Mouse (Mus musculus) macrophage (primary cell): Measurements from ENCODE around the gene 6030458C11Rik. TPM values are rescaled to one million over a fixed set of nuclear protein-coding genes. Genes with fewer than 3 reads are reported as not detected.
A peak's percentile ranks its signal among the peaks of the same experiment; 100 is the strongest.
"Not testable (repeated sequence)": the region's sequence is repeated elsewhere in the genome, so short reads cannot be mapped to it uniquely, and the experiment has no call there.

Source experiments
- H3K27ac ChIP-seq: fragments of 350-480 bp; formaldehyde crosslinking; 2 replicates; pipeline ENCODE4 v1.9.0; 2021
- H3K36me3 ChIP-seq: fragments of 350-480 bp; formaldehyde crosslinking; 2 replicates; pipeline ENCODE4 v1.9.0; 2021; ENCODE audit errors: inconsistent target
- H3K4me3 ChIP-seq: fragments of 350-480 bp; formaldehyde crosslinking; 2 replicates; pipeline ENCODE4 v1.9.0; 2021; ENCODE audit errors: inconsistent target
- H3K79me2 ChIP-seq: fragments of 350-480 bp; formaldehyde crosslinking; 2 replicates; pipeline ENCODE4 v1.9.0; 2021; ENCODE audit errors: inconsistent target
- WGBS: methylation state at CpG from one replicate; pipeline ENCODE4 v1.1.7; 2026; ENCODE audit warnings: inconsistent platforms; ENCODE audit not compliant: missing documents; 5-methylcytosine and 5-hydroxymethylcytosine counted together
- polyA plus RNA-seq: library from polyadenylated mRNA; stranded (reverse); fragments of 250-400 nt; gene quantifications from 3 replicates; pipeline ENCODE4 v1.2.4, GENCODE M21; 2018; ENCODE audit warnings: inconsistent platforms

The 6030458C11Rik gene
- polyA plus RNA-seq, 1 experiment from 2014 or later, result 14.7 TPM

DNA sequence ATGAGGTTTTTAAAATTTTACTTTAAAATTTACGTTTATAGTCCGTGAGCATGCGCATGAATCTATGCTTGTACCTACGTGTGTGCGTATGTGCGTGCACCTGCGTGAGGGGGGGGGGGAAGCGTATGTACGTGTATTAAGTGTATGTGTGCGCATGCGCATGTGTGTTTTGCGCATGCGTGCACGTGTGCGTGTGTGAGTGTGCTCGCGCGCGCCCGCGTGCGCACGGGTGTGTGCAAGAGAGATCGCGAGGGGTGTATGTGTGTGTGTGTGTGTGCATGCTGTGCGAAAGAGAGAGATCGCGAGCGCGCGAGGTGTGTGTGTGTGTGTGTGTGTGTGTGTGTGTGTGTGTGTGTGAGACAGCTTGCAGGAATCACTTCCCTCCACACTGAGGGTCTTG is 8.9 kb upstream of the 6030458C11Rik start:
- Histone ChIP-seq H3K36me3 (peaks cover 48% of the 10 kb centered on the region), H3K4me3 (no peak overlapping the region), H3K79me2 (no peaks in the 10 kb centered on the region), H3K27ac (no peak overlapping the region)
- WGBS, result 97% methylated on average over 26 of the region's 31 CpGs

DNA sequence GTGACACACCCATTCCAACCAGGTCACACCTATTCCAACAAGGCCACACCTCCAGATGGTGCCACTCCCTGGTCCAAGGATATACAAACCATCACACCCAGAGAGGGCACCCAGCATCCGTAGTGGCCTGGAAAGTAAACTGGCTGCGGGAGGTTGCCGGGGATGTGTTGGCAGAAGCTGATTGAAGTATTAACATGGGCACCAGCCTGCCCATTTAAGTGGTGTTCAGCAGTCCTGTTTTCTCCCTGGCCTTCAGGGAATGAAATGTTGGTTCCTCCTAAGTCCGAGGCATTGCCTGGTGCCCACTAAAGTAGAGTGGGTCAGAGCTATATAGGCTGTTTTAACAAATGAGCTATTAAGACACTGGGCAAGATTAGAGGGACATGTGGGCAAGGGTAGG is 8.2 kb upstream of the 6030458C11Rik start:
- peaks cover 50% of the 10 kb centered on the region for H3K36me3 ChIP-seq
- no peak overlapping the region for H3K27ac ChIP-seq
- H3K79me2 ChIP-seq, result no peaks in the 10 kb centered on the region
- H3K4me3 ChIP-seq, result no peak overlapping the region
- WGBS, result 92% methylated on average over 4 of the region's 4 CpGs

DNA sequence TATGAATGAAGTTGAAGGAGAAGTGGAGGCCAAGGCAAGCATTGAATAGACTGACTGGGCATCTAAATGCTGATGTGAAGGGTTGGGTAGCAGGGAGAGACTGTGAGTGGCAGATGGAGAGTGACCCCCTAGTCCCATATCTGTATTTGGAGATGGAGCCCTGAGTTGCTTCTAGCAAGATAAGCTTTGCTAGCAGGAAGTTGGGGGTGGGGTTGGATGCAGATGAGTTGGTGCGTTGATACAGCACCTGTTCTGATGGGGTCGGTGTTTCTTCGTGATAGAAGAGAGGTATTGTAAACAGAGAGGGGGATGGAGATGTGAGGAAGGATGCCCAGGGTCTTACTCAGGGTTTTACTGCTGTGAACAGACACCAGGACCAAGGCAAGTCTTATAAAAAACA is 5.4 kb upstream of the 6030458C11Rik start:
- Histone ChIP-seq H3K36me3 (peaks cover 43% of the 10 kb centered on the region), H3K27ac (no peak overlapping the region), H3K4me3 (no peak overlapping the region), H3K79me2 (peaks cover 13% of the 10 kb centered on the region; the same call in 1 of the 2 replicates)
- 97% methylated on average over 3 of the region's 3 CpGs for WGBS

DNA sequence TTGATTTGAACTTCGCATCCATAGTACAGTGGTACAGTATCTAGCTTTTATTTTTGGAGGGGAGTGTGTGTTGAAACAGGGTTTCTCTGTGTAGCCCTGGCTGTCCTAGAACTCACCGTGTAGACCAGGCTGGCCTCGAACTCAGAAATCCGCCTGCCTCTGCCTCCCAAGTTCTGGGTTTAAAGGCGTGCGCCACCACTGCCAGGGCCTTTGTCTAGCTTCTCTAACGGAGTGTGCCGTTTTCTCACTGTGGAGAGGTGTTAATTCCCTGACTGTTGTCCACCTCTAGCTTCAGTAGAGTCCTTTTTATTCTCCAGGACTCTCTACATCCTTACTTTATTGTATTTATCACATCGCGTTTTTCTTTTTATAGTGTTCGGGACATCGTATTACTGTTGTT is 959 bp upstream of the 6030458C11Rik start:
- peaks cover 25% of the 10 kb centered on the region; the same call in 1 of the 2 replicates for H3K79me2 ChIP-seq
- H3K4me3 ChIP-seq, result peak overlapping the region; percentile 80
- H3K36me3 ChIP-seq, result peaks cover 32% of the 10 kb centered on the region; the same call in 1 of the 2 replicates
- WGBS, result 64% methylated on average over 12 of the region's 12 CpGs
- no peak overlapping the region for H3K27ac ChIP-seq

DNA sequence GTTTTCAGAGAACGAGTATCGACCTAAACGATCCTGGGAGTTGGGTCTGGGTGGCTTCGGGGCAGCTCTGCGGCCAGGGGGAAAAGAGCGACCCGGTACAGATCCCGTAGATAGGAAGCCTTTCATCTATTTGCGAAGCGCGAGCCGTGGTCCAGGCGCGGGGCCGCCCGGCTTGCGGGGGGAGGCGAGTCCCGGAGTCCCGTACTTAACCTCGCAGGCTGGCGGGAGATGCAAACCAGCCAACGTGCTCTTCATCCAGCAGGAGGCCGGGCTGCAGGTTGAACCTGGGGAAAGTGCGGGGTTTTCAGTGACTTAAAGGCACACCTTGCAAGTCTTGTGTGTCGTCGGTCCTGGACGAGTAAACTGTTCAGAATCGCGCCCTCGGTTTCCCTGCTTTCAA is 516 bp upstream of the 6030458C11Rik start:
- peaks cover 25% of the 10 kb centered on the region; the same call in 1 of the 2 replicates for H3K79me2 ChIP-seq
- peaks cover 34% of the 10 kb centered on the region; the same call in 1 of the 2 replicates for H3K36me3 ChIP-seq
- H3K27ac ChIP-seq, result no peak overlapping the region
- WGBS, result 1% methylated on average over 31 of the region's 31 CpGs
- peak overlapping the region; percentile 80 for H3K4me3 ChIP-seq

DNA sequence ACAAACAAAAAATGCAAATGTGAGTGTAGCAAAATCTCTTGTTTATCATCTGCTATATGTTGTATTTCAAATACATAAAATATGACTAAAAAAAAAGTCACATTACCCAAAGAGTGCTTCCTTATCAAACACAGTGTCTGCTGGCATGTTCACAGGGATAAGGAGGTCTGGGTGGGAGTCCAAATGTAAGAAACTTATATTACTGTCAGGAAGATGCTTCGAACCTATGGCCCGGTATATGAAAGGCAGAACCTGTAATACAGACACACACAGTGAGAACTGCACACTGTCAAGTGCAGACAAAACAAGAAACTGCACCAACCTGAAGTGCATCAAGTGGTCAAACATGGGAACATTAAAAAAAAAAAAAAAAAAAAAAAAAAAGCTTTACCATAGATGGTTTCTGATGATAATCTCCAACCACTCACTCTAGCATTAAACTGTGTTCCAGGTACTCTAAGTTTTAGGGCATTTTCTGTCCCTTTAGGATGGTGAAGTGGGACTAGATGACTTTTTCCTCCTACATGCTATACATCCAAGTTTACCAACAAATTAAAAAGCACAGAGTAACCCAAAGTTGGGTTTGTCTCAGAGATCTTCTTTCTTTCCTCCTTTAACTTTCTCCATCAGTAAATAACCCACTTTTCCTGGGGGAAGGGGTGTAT is 862 bp downstream of the 6030458C11Rik start:
- 96% methylated on average over 2 of the region's 2 CpGs for WGBS
- Histone ChIP-seq H3K27ac (no peak overlapping the region), H3K36me3 (peaks cover 35% of the 10 kb centered on the region; the same call in 1 of the 2 replicates), H3K4me3 (peak overlapping the region; percentile 80), H3K79me2 (peaks cover 25% of the 10 kb centered on the region; the same call in 1 of the 2 replicates)

DNA sequence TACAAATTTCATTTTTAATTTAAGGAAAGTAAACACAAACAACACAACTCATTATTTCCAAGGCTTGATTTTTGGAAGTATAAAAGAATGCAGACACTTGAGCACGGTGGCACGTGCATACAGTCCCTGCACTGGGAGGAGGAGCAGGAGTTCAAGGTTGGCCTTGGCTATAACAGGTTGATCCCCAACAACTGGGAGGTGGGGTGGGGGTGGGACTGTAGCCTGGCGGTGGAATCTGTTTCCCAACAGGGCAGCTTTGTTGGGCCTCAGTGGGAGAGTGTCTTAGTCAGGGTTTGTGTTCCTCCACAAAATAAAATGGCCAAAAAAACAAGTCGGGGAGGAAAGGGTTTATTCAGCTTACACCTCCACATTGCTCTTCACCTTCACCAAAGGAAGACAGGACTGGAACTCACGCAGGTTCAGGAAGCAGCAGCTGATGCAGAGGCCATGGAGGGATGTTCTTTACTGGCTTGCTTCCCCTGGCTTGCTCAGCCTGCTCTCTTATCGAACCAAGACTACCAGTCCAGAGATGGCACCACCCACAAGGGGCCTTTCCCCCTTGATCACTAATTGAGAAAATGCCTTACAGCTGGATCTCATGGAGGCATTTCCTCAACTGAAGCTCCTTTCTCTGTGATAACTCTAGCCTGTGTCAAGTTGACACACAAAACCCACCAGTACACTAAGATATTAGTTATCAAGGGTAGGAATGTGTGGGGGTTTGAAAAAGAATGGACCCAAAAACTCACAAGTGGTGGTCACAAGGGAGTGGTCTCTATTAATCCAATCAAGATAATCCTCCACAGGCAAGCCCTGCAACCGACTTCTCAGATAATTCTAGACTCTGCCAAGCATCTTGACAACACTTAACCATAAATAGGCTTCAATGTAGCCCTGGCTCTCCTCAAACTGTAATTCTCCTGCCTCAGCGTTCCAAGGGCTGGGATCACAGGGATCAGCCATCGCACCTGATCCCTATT is 1.7 kb downstream of the 6030458C11Rik start:
- Histone ChIP-seq H3K36me3 (peaks cover 38% of the 10 kb centered on the region), H3K4me3 (no peak overlapping the region), H3K79me2 (peaks cover 25% of the 10 kb centered on the region; the same call in 1 of the 2 replicates), H3K27ac (no peak overlapping the region)
- WGBS, result 94% methylated on average over 9 of the region's 9 CpGs

DNA sequence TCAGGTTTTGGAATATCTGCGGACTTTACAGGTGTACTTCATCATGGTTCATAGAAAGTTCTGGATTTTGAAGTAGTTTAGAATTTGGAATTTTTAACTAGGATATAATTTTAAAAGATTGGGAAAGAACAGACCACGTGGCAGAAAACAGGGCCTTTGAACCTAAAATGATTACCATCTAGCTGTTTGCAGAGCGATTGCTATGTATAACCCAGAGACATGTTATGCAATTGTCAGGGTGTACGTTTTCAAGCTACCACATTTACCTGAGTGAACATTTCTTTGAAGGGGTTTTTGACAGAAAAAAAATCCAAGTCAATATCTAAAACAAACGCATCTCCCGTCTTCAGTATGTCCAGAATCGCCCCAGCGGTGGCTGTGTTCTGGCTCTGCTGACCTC is 6.9 kb downstream of the 6030458C11Rik start:
- H3K79me2 ChIP-seq, result no peaks in the 10 kb centered on the region
- no peak overlapping the region for H3K27ac ChIP-seq
- H3K4me3 ChIP-seq, result no peak overlapping the region
- WGBS, result 98% methylated on average over 8 of the region's 8 CpGs
- peaks cover 82% of the 10 kb centered on the region for H3K36me3 ChIP-seq

DNA sequence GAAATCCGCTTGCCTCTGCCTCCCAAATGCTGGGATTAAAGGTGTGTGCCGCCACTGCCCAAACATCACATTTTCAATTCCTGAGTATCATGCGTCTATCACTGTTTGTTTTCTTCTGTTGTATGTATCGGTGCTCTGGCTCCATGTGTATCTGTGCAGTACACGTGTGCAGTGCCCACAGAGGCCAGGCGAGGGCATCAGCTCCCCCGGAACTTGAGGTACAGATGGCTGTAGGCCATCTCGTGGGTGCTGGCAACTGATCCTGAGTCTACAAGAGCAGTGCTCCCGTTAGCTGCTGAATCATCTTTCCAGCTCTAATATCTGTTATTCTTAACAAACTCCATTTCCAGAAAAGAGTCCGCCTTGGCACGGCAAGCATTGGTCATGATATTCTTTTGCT is 11.8 kb downstream of the 6030458C11Rik start:
- 98% methylated on average over 11 of the region's 11 CpGs for WGBS
- H3K27ac ChIP-seq, result no peak overlapping the region
- H3K79me2 ChIP-seq, result no peaks in the 10 kb centered on the region
- H3K36me3 ChIP-seq, result peaks cover 93% of the 10 kb centered on the region
- no peak overlapping the region for H3K4me3 ChIP-seq

DNA sequence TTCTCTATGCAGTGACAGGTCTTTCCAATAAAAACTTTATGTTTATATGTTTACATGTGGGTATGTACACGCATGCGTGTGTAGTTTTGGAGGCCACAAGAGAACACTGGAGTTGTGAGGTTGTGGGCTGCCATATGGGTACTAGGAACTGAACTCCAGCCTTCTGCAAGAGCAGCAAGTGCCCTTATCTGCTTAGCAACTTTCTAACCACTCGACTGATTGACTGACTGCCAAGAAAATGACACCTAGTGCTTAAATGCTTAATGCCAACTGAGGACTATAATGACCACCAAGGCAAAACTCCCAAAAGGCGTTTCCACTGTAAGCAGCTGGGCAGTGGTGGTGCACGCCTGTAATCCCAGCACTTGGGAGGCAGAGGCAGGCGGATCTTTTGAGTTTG is 15.1 kb downstream of the 6030458C11Rik start:
- Histone ChIP-seq H3K79me2 (no peaks in the 10 kb centered on the region), H3K27ac (no peak overlapping the region), H3K4me3 (no peak overlapping the region), H3K36me3 (peaks cover 62% of the 10 kb centered on the region)
- 93% methylated on average over 6 of the region's 6 CpGs for WGBS

DNA sequence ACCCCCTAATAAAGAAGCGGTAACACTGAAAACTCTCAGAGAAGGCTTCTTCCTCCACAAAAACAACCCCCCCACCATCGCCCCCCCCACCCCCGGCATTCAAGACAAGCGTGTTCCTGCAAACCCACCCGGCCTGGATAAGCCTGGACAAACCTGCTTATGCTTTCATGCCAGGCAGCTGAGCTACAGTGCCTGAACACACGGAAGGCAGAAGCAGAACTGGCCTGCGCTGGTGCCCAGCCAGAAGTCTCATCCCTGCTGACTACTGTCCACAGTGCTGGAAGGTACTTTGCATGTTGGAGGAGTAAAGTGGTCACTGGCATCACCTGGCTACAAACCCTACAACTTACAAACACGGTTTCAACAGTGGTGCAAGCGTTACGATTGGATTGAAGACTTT is 17.4 kb downstream of the 6030458C11Rik start:
- no peak overlapping the region for H3K27ac ChIP-seq
- H3K36me3 ChIP-seq, result peaks cover 40% of the 10 kb centered on the region
- 96% methylated on average over 6 of the region's 10 CpGs for WGBS
- no peak overlapping the region for H3K4me3 ChIP-seq
- no peaks in the 10 kb centered on the region for H3K79me2 ChIP-seq

DNA sequence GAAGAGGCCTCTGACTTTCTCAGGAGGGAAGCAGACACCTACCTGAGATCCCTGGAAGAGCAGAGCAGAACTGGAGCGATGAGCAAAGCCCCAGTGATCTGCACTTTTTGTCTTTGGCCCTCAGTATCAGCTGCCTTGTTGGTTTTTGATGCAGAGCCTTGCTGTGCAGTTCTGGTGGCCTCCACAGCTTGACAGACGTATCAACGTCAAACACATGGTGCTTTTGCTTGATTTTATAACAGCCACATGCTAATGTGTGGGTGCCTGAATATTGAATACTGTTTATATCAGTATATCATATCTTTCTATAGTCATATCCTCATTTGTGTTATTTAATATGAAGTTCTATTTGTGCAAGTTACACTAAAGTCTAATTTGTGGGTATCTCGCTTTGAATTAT is 19.4 kb downstream of the 6030458C11Rik start:
- 83% methylated on average over 4 of the region's 4 CpGs for WGBS
- H3K79me2 ChIP-seq, result no peaks in the 10 kb centered on the region
- no peak overlapping the region for H3K4me3 ChIP-seq
- no peak overlapping the region for H3K27ac ChIP-seq
- peaks cover 19% of the 10 kb centered on the region; the same call in 1 of the 2 replicates for H3K36me3 ChIP-seq

DNA sequence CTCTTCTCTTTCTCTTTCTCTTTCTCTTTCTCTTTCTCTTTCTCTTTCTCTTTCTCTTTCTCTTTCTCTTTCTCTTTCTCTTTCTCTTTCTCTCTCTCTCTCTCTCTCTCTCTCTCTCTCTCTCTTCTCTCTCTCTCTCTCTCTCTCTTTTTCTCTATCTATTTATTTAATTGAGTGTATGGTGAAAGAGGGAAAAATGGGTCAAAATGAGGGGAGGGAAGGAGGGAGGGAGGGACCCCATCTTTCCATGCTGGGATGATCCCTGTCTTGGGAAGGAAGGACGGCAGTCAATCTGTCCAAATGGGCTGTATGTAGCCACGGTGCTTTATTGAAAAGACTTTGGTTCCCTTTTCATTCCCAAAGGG is 23.3 kb downstream of the 6030458C11Rik start:
- not testable (repeated sequence) for H3K4me3 ChIP-seq, H3K79me2 ChIP-seq, H3K36me3 ChIP-seq, H3K27ac ChIP-seq
- WGBS, result 86% methylated on average over 2 of the region's 2 CpGs

DNA sequence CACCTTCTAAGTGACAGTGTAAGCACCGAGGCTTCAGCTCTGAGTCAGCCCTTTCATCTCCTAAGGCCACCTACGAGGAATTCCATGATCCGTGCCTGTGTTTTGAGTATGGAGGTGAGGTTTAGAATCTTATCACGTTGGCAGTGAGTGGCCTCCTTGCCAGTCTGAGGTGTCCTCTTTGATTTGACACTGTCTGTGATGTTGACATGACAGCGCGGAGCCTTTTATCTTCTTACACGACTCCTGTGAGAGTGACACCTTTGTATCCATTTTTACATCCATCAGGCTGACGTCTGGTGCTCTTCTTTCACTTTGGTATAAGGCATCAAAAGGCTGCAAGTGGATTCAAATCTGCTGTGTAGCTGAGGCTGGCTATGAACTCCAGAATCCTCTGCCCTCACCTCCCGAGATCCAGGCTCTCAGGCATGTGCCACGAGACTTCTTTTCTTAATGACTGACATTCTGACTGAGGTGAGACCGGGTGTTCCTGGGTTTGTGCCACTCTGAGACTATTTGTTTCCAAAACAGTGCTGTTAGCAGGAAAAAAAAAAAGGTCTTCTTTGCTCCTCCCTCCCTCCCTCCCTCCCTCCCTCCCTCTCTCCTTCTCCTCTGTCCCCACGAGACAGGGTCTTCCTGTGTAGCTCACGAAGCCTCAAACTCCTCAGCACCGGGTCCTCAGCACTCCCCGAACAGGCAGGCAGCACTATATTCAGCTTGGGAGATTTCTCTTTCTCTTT is 23.9 kb downstream of the 6030458C11Rik start:
- Histone ChIP-seq H3K4me3 (no peak overlapping the region), H3K27ac (no peak overlapping the region), H3K36me3 (no peaks in the 10 kb centered on the region), H3K79me2 (no peaks in the 10 kb centered on the region)
- 70% methylated on average over 15 of the region's 15 CpGs for WGBS
